Mouse (Mus musculus): Measurements from ENCODE around the gene Cd59a. TPM values are rescaled to one million over a fixed set of nuclear protein-coding genes. Genes with fewer than 3 reads are reported as not detected.
"Not testable (repeated sequence)": the region's sequence is repeated elsewhere in the genome, so short reads cannot be mapped to it uniquely, and the experiment has no call there.

Cd59a gene
- polyA plus RNA-seq, 1 experiment, result 31.6 TPM

DNA sequence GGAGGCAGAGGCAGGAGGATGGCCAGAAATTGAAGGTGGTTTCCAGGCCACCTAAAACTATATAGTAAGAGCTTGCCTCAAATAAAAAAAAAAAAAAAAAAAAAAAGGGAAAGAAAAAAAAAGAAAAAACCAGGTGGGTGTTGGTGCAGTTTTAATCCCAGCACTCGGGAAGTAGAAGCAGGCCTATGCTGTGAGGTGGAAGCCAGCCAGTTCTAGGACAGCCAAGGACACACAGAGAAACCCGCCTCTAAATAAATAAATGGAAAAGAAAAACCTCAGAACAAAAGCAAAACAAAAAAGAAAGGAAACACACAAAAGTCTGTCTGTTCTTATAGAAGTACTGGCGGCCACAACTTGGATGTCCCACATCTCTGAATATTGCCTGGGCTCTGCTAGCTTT lies 19.3 kb downstream of the Cd59a start:
- no peak for DNase-seq
- H3K27me3 ChIP-seq (replicated peaks; ENCODE audit: control insufficient read depth, insufficient read depth, low read length), result no peaks in the 10 kb centered on the region
- no peaks in the 10 kb centered on the region for H3K36me3 ChIP-seq (ENCODE audit: control insufficient read depth, insufficient read depth, low read length)
- no peak for TF ChIP-seq CTCF (conservative IDR thresholded peaks at IDR 0.05; ENCODE audit: insufficient read depth, insufficient read length, low read depth, low read length)
- TF ChIP-seq POLR2A (IDR thresholded peaks at IDR 0.05; ENCODE audit: low read depth, low read length), result no peak
- H3K4me1 ChIP-seq (ENCODE audit: control insufficient read depth, insufficient read depth, low read length), result no peaks in the 10 kb centered on the region
- no peak overlapping the region for H3K27ac ChIP-seq (ENCODE audit: insufficient read depth, low read depth, low read length)
- WGBS, result 93% methylated on average over 3 of the region's 3 CpGs
- H3K4me3 ChIP-seq (ENCODE audit: insufficient read depth, low read depth, low read length), result no peak overlapping the region

DNA sequence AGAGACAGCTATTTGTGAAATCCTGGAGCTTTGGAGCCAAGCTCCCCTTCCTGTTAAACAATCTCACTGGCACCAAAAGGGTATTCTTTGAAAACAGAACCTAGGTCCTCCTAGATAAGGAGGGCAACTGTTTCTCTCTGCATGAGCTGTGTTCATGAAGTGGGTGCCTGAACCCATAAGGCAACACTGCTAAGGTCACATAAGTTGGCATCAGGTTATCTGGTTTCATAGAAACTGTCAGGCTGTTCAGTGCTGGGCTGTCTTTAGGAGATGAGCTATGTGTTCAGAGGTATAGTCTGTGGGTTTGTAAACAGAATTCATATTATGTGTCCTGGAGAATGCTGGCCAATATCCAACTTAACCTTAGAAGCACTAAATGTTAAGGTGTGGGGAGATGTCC lies 21.6 kb downstream of the Cd59a start:
- not testable (repeated sequence) for H3K36me3 ChIP-seq (ENCODE audit: control insufficient read depth, insufficient read depth, low read length); H3K4me3 ChIP-seq (ENCODE audit: insufficient read depth, low read depth, low read length); H3K4me1 ChIP-seq (ENCODE audit: control insufficient read depth, insufficient read depth, low read length); H3K27ac ChIP-seq (ENCODE audit: insufficient read depth, low read depth, low read length); H3K27me3 ChIP-seq (replicated peaks; ENCODE audit: control insufficient read depth, insufficient read depth, low read length); DNase-seq

DNA sequence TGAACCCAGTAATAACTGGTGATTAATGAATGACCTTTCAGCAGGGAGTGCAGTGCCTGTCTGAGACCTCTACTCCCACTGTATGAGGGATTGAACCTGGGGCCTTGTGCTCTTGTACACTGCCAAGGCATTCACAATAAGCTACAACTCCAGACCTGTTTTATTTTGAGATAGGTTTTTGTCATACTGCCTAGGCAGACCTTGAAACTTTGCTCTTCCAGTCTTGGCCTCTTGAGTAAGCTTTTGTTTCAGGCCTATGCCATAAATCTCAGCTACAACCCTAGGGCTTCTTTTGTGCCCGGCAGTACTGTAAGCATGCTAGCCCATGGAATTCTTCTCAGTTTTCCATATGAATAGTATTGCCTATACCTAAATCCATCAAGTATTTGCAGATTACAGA lies 23.5 kb downstream of the Cd59a start:
- Histone ChIP-seq H3K4me1 (ENCODE audit: control insufficient read depth, insufficient read depth, low read length) (peaks cover 7% of the 10 kb centered on the region; the same call in 1 of the 2 replicates), H3K4me3 (ENCODE audit: insufficient read depth, low read depth, low read length) (no peak overlapping the region), H3K36me3 (ENCODE audit: control insufficient read depth, insufficient read depth, low read length) (no peaks in the 10 kb centered on the region), H3K27me3 (replicated peaks; ENCODE audit: control insufficient read depth, insufficient read depth, low read length) (no peaks in the 10 kb centered on the region), H3K27ac (ENCODE audit: insufficient read depth, low read depth, low read length) (no peak overlapping the region)
- WGBS, result 79% methylated on average over 1 of the region's 1 CpGs
- DNase-seq, result no peak
- TF ChIP-seq CTCF (conservative IDR thresholded peaks at IDR 0.05; ENCODE audit: insufficient read depth, insufficient read length, low read depth, low read length), result no peak
- no peak for TF ChIP-seq POLR2A (IDR thresholded peaks at IDR 0.05; ENCODE audit: low read depth, low read length)

DNA sequence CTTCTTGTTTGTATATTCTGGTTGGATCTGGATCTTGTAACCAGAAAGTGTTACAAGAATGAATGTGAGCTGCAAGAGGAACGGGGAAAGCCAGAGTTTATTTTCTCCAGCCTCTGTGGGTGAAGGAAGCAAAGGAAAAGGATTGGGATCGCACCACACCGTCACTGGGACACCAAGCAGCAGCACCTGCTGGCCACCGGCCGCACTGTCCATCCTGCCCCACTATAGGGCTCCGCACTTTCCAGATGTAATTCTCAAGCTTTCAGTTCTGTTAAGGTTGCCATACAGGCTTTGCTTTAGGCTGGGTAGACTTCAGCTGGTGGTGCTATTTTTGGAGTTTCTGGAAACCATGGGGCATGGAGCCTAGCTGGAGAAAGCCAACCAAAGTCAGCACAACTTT lies 24.7 kb downstream of the Cd59a start:
- 70% methylated on average over 6 of the region's 6 CpGs for WGBS
- peaks cover 7% of the 10 kb centered on the region; the same call in 1 of the 2 replicates for H3K4me1 ChIP-seq (ENCODE audit: control insufficient read depth, insufficient read depth, low read length)
- no peak for DNase-seq
- H3K27me3 ChIP-seq (replicated peaks; ENCODE audit: control insufficient read depth, insufficient read depth, low read length), result no peaks in the 10 kb centered on the region
- H3K36me3 ChIP-seq (ENCODE audit: control insufficient read depth, insufficient read depth, low read length), result no peaks in the 10 kb centered on the region
- TF ChIP-seq POLR2A (IDR thresholded peaks at IDR 0.05; ENCODE audit: low read depth, low read length) (no peak), CTCF (conservative IDR thresholded peaks at IDR 0.05; ENCODE audit: insufficient read depth, insufficient read length, low read depth, low read length) (0 out of 2 replicates have a peak, but pooled peaks have one; percentile 12)
- peak overlapping the region; percentile 20; the same call in 1 of the 2 replicates for H3K27ac ChIP-seq (ENCODE audit: insufficient read depth, low read depth, low read length)
- no peak overlapping the region for H3K4me3 ChIP-seq (ENCODE audit: insufficient read depth, low read depth, low read length)

DNA sequence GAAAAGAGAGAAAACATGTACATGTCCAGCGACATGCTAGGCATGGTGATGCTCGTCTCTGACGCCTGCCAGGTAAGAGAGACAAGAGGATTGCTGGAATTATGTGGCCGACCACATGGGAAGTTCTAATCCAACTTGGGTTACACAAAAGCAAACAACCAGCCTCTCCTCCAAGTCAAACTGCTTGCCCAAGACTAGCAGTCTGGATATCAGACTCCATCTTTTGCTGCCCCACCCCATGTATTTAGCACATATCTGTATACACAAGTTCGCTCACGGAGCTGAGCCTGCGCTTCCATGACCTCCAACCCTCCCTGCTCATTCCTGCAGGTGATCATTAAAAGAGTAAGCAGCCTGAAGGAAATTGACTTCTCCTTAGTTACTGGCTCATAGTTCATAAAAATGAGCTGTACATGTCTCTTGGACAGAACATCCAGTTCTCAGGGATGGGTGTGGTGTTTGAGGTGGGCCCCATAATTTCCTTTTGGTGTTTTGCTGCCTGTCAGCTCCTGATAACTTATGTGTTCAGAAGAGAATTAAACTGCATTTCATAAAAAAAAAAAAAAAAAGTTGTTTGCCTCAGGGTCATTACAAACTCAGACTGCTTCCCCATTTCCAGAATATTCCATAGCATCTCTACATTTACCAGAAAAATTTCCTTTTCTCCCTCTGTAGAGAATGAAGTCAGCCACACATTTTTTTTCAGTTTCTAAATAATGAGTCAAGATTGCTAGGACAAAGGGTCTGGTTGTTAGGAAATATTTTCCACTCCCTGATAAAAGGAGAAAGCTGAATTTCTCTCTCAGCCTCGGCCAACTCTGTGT lies 26.3 kb downstream of the Cd59a start:
- Histone ChIP-seq H3K27me3 (replicated peaks; ENCODE audit: control insufficient read depth, insufficient read depth, low read length) (no peaks in the 10 kb centered on the region), H3K4me1 (ENCODE audit: control insufficient read depth, insufficient read depth, low read length) (peaks cover 7% of the 10 kb centered on the region; the same call in 1 of the 2 replicates), H3K4me3 (ENCODE audit: insufficient read depth, low read depth, low read length) (peak overlapping the region; percentile 68), H3K36me3 (ENCODE audit: control insufficient read depth, insufficient read depth, low read length) (no peaks in the 10 kb centered on the region), H3K27ac (ENCODE audit: insufficient read depth, low read depth, low read length) (peak overlapping the region; percentile 32)
- peak; percentile 57 for DNase-seq
- WGBS, result 71% methylated on average over 8 of the region's 8 CpGs
- no peak for TF ChIP-seq CTCF (conservative IDR thresholded peaks at IDR 0.05; ENCODE audit: insufficient read depth, insufficient read length, low read depth, low read length)
- no peak for TF ChIP-seq POLR2A (IDR thresholded peaks at IDR 0.05; ENCODE audit: low read depth, low read length)

DNA sequence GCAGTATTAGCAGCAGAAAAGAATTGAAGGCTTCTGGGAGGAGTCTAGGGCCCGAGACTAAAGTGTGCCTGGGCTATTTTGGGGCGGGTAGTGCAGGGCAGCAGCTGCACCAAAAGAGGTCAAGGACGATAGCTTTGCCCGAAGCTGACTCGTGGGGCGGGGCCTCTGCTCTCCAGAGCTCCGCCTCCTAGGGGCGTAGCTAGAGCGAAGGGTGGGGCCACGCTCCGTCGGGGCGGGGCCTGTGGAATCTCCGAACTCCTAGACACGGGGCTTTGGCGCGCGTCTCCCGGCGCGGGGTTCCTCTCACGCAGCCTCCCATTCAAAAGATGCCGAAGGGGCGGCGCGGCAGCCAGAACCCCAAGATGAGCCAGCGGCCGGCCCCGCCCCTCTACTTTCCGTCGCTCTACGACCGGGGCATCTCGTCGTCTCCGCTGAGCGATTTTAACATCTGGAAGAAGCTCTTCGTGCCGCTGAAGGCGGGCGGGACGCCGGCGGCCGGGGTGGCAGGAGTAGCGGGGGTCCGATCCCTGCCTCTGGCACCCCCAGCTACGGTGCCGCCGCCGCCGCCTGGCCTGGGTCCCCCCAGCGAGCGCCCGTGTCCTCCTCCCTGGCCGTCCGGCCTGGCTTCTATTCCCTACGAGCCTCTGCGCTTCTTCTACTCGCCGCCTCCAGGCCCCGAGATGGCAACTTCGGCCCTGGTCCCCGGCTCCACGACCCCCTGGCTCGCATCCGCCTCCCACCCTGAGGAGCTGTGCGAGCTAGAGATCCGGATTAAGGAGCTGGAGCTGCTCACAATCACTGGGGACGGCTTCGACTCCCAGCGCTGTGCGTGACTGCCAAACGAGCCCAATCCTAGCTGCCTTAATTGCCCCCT lies 27.1 kb downstream of the Cd59a start, which contains the start of gene A930018P22Rik:
TSS of gene A930018P22Rik (plus strand) at position 265 of the 874 bp plus-strand sequence.
- Histone ChIP-seq H3K36me3 (ENCODE audit: control insufficient read depth, insufficient read depth, low read length) (no peaks in the 10 kb centered on the region), H3K27me3 (replicated peaks; ENCODE audit: control insufficient read depth, insufficient read depth, low read length) (no peaks in the 10 kb centered on the region), H3K4me3 (ENCODE audit: insufficient read depth, low read depth, low read length) (peak within 1 kb of the TSS; percentile 68), H3K4me1 (ENCODE audit: control insufficient read depth, insufficient read depth, low read length) (peaks cover 7% of the 10 kb centered on the region; the same call in 1 of the 2 replicates), H3K27ac (ENCODE audit: insufficient read depth, low read depth, low read length) (peak within 1 kb of the TSS; percentile 32)
- TF ChIP-seq CTCF (conservative IDR thresholded peaks at IDR 0.05; ENCODE audit: insufficient read depth, insufficient read length, low read depth, low read length) (no peak), POLR2A (IDR thresholded peaks at IDR 0.05; ENCODE audit: low read depth, low read length) (no peak)
- peak; percentile 95 for DNase-seq
- WGBS, result under 1% methylated on average over 73 of the region's 74 CpGs

DNA sequence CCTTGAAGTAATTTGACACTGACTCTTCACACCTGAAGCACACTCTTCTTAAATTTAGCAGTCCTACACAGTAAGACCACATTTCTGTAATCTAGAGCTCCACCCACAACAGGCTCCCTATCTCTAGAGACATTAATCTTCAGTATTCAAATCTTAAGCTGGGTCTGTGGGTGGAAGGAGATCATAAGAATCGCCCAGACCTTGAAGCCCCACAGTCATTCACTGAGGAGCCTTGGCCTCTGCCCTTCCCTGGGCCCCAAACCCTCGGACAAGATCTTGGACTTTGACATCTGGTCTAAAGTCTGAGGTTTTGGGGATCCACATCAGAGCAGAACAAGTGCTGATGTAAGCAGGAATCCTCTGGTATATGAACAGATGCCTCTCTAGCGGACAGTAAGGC lies 27.9 kb downstream of the Cd59a start:
- H3K4me3 ChIP-seq (ENCODE audit: insufficient read depth, low read depth, low read length), result no peak overlapping the region
- H3K27me3 ChIP-seq (replicated peaks; ENCODE audit: control insufficient read depth, insufficient read depth, low read length), result no peaks in the 10 kb centered on the region
- H3K36me3 ChIP-seq (ENCODE audit: control insufficient read depth, insufficient read depth, low read length), result no peaks in the 10 kb centered on the region
- peak; percentile 57 for DNase-seq
- peaks cover 7% of the 10 kb centered on the region; the same call in 1 of the 2 replicates for H3K4me1 ChIP-seq (ENCODE audit: control insufficient read depth, insufficient read depth, low read length)
- no peak overlapping the region for H3K27ac ChIP-seq (ENCODE audit: insufficient read depth, low read depth, low read length)
- TF ChIP-seq POLR2A (IDR thresholded peaks at IDR 0.05; ENCODE audit: low read depth, low read length) (no peak), CTCF (conservative IDR thresholded peaks at IDR 0.05; ENCODE audit: insufficient read depth, insufficient read length, low read depth, low read length) (no peak)
- 53% methylated on average over 3 of the region's 3 CpGs for WGBS
